Mouse (Mus musculus): ENCODE results near the gene Nlrp4a.
"Not testable (repeated sequence)": the region's sequence is repeated elsewhere in the genome, so short reads cannot be mapped to it uniquely, and the experiment has no call there.

Gene Nlrp4a

DNA sequence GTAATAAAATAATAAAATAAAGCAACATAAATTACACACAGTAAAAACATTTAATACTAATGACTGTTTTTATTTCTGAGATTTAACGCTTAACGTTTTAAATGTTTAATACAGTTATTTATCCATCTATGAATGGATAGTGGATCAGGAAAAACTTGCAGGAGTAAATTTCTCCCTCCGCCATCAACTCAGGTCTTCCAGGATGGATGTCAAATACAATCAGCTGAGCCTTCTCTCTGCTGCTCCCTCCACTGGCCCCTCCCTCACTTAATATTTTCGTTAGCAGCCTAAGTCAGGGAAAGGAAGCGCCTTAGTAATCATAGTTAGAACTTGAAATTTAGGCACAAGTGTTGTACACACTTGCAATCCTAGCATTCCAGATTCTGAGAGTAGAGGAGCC is at the start of gene Nlrp4a:
Nlrp4a (plus strand) TSS at position 301 of the 400 bp plus-strand sequence.
- DNase-seq (ENCODE audit: low spot score in 2 of 2): no peak

DNA sequence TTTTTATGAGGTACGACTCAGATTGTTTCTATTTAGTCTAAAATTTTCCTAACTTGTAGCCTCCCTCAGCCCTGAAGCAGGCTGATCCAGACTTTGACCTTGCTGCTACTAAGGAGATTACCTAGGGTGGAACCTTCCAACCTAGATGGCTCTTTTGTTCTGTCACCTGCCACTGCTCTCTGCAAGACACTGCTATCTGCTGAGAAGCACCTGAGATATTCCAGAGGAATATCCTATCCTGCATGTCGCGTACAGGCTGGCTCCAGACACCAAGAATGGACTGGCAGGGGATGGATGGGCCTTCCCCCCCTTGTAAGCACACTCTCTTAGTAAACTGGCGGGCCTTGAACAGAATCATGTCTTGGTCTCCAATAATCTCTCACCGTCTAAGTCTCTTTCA is 48.2 kb upstream of the Nlrp4a start:
- DNase-seq (ENCODE audit: low spot score in 2 of 2): not testable (repeated sequence)

DNA sequence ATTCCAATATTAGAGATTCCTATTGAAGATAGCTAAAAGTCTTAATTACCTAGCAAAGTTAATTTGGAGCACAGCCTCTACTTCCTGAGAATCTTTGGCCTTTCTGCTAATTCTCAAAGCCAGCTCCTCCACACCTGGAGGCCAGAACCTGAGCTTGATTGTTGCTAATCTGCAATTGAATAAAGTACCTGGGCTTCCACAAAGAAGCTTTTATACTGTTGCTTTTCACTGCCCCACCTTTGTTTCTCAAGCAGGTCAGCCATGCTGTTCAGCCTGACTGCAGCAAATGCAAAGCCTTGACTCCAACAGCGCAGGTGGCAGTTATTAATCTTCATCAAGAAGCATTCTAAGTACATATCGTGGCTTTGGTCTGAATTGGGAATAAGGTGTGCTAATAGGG is 43.8 kb upstream of the Nlrp4a start:
- DNase-seq (ENCODE audit: low spot score in 2 of 2): not testable (repeated sequence)

DNA sequence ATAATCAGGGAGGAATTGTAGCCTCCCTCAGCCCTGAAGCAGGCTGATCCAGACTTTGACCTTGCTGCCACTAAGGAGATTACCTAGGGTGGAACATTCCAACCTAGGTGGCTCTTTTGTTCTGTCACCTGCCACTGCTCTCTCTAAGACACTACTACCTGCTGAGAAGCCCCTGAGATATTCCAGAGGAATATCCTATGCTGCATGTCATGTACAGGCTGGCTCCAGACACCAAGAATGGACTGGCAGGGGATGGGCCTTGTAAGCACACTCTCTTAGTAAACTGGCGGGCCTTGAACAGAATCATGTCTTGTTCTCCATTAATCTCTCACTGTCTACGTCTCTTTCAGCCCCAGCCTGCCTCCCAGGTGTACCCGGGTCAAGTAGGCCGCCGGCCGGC is 43.1 kb upstream of the Nlrp4a start:
- not testable (repeated sequence) for DNase-seq (ENCODE audit: low spot score in 2 of 2)

DNA sequence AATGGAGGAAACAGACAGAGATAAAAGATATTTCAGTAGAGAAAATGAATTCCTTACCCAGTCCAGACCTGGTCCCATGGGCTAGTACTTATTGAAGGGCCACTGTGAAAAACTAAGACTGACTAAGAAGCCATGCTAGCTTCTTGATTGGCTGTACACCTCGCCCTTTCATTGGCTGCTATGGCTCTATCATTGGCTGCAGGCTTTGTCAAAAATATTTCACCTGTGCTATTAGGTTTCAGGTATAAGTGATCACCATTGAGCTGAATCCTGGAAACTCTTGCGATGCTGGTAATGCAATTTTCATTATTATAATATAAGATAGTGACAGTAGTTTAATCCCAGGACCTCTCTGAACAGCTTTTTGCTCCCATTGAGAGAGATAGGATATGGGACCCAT is 31.3 kb upstream of the Nlrp4a start, which contains the start of gene Nlrp9c:
Nlrp9c (minus strand) TSS at position 101 of the 400 bp plus-strand sequence.
- not testable (repeated sequence) for DNase-seq (ENCODE audit: low spot score in 2 of 2)

DNA sequence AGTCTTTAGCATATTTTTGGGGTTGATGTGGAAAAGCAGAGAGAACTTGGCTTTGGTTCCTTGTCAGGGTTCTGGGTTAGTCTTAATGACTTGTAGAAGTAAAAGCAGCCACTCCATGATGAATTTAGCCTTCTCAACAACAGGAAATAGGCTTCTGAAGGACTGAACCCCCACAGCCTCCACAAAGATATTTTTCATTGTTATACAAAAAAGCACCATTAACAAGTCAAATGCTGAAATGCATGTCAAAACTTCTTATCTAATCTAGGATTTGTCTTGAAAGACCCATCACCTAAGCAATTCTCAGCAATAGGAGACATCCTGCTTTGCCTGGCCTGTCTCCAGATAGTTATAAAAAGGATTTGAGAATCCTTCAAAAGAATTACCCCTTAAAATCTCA is 41.8 kb downstream of the Nlrp4a start:
- DNase-seq (ENCODE audit: low spot score in 2 of 2): no peak

DNA sequence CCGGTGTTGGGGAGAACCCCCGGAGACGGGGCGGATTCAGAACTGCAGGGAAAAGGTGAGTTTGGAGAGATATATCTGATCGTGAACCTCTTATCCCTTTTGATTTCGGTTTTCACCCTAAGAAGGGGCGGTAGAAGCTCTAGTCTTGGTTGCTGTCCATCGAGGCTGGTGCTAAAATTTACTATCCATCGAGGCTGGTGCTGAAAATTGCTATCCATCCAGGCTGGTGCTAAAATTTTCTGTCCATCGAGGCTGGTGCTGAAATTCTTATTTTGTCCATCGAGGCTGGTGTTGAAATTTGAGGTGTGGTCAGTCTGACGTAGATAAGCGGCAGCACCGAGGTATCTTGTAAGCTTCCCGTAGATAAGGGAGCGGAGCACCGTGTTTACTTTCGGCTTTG is 54.6 kb downstream of the Nlrp4a start:
- DNase-seq (ENCODE audit: low spot score in 2 of 2): not testable (repeated sequence)
